ENCODE assay signal across 8 mouse cellular contexts in genomic region chr15:98628589-98629254, GRCm38 (mm10). TPM values are rescaled to one million over a fixed set of nuclear protein-coding genes. Genes with fewer than 3 reads are reported as not detected.
DNase-seq lines count a peak whose midpoint lies in the region; ATAC-seq lines count a peak whose summit lies in the region.

No protein-coding gene starts in this region.

- no peak overlapping the region for H3K9ac ChIP-seq in kidney, embryonic 15.5 days
- H3K9ac ChIP-seq in embryonic facial prominence, embryonic 12.5 days: peak overlapping the region; percentile 36; the same call in 1 of the 2 replicates
- peak overlapping the region; percentile 16; the same call in 1 of the 2 replicates for H3K9ac ChIP-seq in intestine, embryonic 14.5 days (ENCODE audit: low read length)
- H3K9ac ChIP-seq in neural tube, embryonic 11.5 days (ENCODE audit: low read length): peak overlapping the region; percentile 44

- H3K27ac ChIP-seq in kidney, embryonic 15.5 days: peak overlapping the region; percentile 19; the same call in 1 of the 2 replicates
- peak overlapping the region; percentile 2; the same call in 1 of the 2 replicates for H3K27ac ChIP-seq in embryonic facial prominence, embryonic 12.5 days
- no peak overlapping the region for H3K27ac ChIP-seq in intestine, embryonic 14.5 days (ENCODE audit: low read depth)
- peak overlapping the region; percentile 62 for H3K27ac ChIP-seq in neural tube, embryonic 11.5 days (ENCODE audit: low read depth, low read length)

- H3K36me3 ChIP-seq in kidney, embryonic 15.5 days: no peaks in the 10 kb centered on the region
- no peaks in the 10 kb centered on the region for H3K36me3 ChIP-seq in embryonic facial prominence, embryonic 12.5 days
- no peaks in the 10 kb centered on the region for H3K36me3 ChIP-seq in intestine, embryonic 14.5 days (ENCODE audit: control insufficient read depth, insufficient read depth, low read length)
- H3K36me3 ChIP-seq in neural tube, embryonic 11.5 days (ENCODE audit: control insufficient read depth, insufficient read depth, low read length): no peaks in the 10 kb centered on the region

- no peak; the same call in 1 of the 2 replicates for ATAC-seq in kidney, embryonic 15.5 days (replicated peaks; ENCODE audit: low FRiP score)
- no peak for ATAC-seq in embryonic facial prominence, embryonic 12.5 days (ENCODE audit: insufficient number of reproducible peaks, insufficient read depth, low FRiP score, low TSS enrichment)
- no peak for ATAC-seq in intestine, embryonic 14.5 days (replicated peaks; ENCODE audit: low FRiP score, low TSS enrichment, low read depth)
- no peak for ATAC-seq in neural tube, embryonic 11.5 days (ENCODE audit: insufficient read depth, low FRiP score, low TSS enrichment)

- WGBS in kidney, embryonic 15.5 days: 4% methylated on average over 20 of the region's 20 CpGs
- WGBS in embryonic facial prominence, embryonic 12.5 days: 13% methylated on average over 20 of the region's 20 CpGs
- 6% methylated on average over 20 of the region's 20 CpGs for WGBS in intestine, embryonic 14.5 days
- 7% methylated on average over 20 of the region's 20 CpGs for WGBS in neural tube, embryonic 11.5 days

- peak overlapping the region; percentile 16 for H3K4me3 ChIP-seq in kidney, embryonic 15.5 days (replicated peaks)
- H3K4me3 ChIP-seq in embryonic facial prominence, embryonic 12.5 days: peak overlapping the region; percentile 1; the same call in 1 of the 2 replicates
- H3K4me3 ChIP-seq in intestine, embryonic 14.5 days (ENCODE audit: low read depth, low read length): 0 out of 2 replicates have a peak overlapping the region, but pooled peaks have one; percentile 3
- H3K4me3 ChIP-seq in neural tube, embryonic 11.5 days (ENCODE audit: low read depth, low read length): peak overlapping the region; percentile 13; the same call in 1 of the 2 replicates

- H3K9me3 ChIP-seq in kidney, embryonic 15.5 days (replicated peaks): no peaks in the 10 kb centered on the region
- no peaks in the 10 kb centered on the region for H3K9me3 ChIP-seq in embryonic facial prominence, embryonic 12.5 days
- no peaks in the 10 kb centered on the region for H3K9me3 ChIP-seq in intestine, embryonic 14.5 days (ENCODE audit: control insufficient read depth, low read length)
- no peaks in the 10 kb centered on the region for H3K9me3 ChIP-seq in neural tube, embryonic 11.5 days (ENCODE audit: control insufficient read depth, low read length)

- H3K27me3 ChIP-seq in kidney, embryonic 15.5 days: peaks cover 38% of the 10 kb centered on the region
- H3K27me3 ChIP-seq in embryonic facial prominence, embryonic 12.5 days: peaks cover 35% of the 10 kb centered on the region
- H3K27me3 ChIP-seq in intestine, embryonic 14.5 days (replicated peaks; ENCODE audit: control insufficient read depth, insufficient read depth, low read length): peaks cover 6% of the 10 kb centered on the region; the same call in 1 of the 2 replicates
- peaks cover 27% of the 10 kb centered on the region for H3K27me3 ChIP-seq in neural tube, embryonic 11.5 days (ENCODE audit: control insufficient read depth, insufficient read depth, low read length)

- DNase-seq in kidney, postnatal 10 days: no peak
- peak; percentile 72 for DNase-seq in intestine, embryonic 14.5 days (ENCODE audit: low spot score)
- peak; percentile 71 for DNase-seq in neural tube, embryonic 11.5 days (ENCODE audit: low spot score)
- no peak for DNase-seq in yolk sac, embryonic 10.5 days (ENCODE audit: low spot score)
- no peak for DNase-seq in kidney, adult 11 months
- no peak for DNase-seq in frontal cortex, adult 2 months (ENCODE audit: extremely low spot score in 1 of 2, low spot score in 1 of 2)

- H3K4me1 ChIP-seq in kidney, embryonic 15.5 days: peaks cover 72% of the 10 kb centered on the region
- peaks cover 48% of the 10 kb centered on the region for H3K4me1 ChIP-seq in embryonic facial prominence, embryonic 12.5 days
- peaks cover 29% of the 10 kb centered on the region for H3K4me1 ChIP-seq in intestine, embryonic 14.5 days (replicated peaks; ENCODE audit: control insufficient read depth, insufficient read depth, low read length)
- H3K4me1 ChIP-seq in neural tube, embryonic 11.5 days (ENCODE audit: control insufficient read depth, insufficient read depth, low read length): peaks cover 29% of the 10 kb centered on the region

- peak overlapping the region; percentile 51 for H3K4me2 ChIP-seq in kidney, embryonic 15.5 days
- H3K4me2 ChIP-seq in embryonic facial prominence, embryonic 12.5 days (replicated peaks): peak overlapping the region; percentile 32
- peak overlapping the region; percentile 42 for H3K4me2 ChIP-seq in intestine, embryonic 14.5 days (ENCODE audit: low read length)
- H3K4me2 ChIP-seq in neural tube, embryonic 11.5 days (ENCODE audit: low read depth): peak overlapping the region; percentile 38

RNA-seq across cellular contexts. Expression of gene Cacnb3, which starts 1.9 kb away (rescaled TPM):
- 29.8 and 36.6 TPM in 2 replicates for polyA plus RNA-seq in kidney, embryonic 15.5 days (2015; fragmentation: Nextera tagmentation; extraction: Ambion mirVana)
- polyA plus RNA-seq in embryonic facial prominence, embryonic 12.5 days (2016; fragmentation: Nextera tagmentation; extraction: Ambion mirVana): 64.5 and 72.8 TPM in 2 replicates
- 31.5 and 34.8 TPM in 2 replicates for polyA plus RNA-seq in intestine, embryonic 14.5 days (2014; fragmentation: Nextera tagmentation; extraction: Ambion mirVana)
- polyA plus RNA-seq in neural tube, embryonic 11.5 days (2014; fragmentation: Nextera tagmentation; extraction: Ambion mirVana): 57.4 and 58.4 TPM in 2 replicates
- polyA plus RNA-seq in frontal cortex, adult 2 months (2012; rRNA removed): 377 and 417 TPM in 2 replicates

RNA-seq across cellular contexts. Expression of gene Adcy6, which starts 18.8 kb away (rescaled TPM):
- 23.6 and 25.4 TPM in 2 replicates for polyA plus RNA-seq in kidney, embryonic 15.5 days (2015; fragmentation: Nextera tagmentation; extraction: Ambion mirVana)
- polyA plus RNA-seq in embryonic facial prominence, embryonic 12.5 days (2016; fragmentation: Nextera tagmentation; extraction: Ambion mirVana): 18.7 and 22.2 TPM in 2 replicates
- 19.8 and 21.9 TPM in 2 replicates for polyA plus RNA-seq in intestine, embryonic 14.5 days (2014; fragmentation: Nextera tagmentation; extraction: Ambion mirVana)
- polyA plus RNA-seq in neural tube, embryonic 11.5 days (2014; fragmentation: Nextera tagmentation; extraction: Ambion mirVana): 11.4 and 12.7 TPM in 2 replicates
- 40.3 and 45.6 TPM in 2 replicates for polyA plus RNA-seq in frontal cortex, adult 2 months (2012; rRNA removed)

RNA-seq across cellular contexts. Expression of gene Ddx23, which starts 34.0 kb away (rescaled TPM):
- 23.1 and 23.7 TPM in 2 replicates for polyA plus RNA-seq in kidney, embryonic 15.5 days (2015; fragmentation: Nextera tagmentation; extraction: Ambion mirVana)
- polyA plus RNA-seq in embryonic facial prominence, embryonic 12.5 days (2016; fragmentation: Nextera tagmentation; extraction: Ambion mirVana): 28.8 and 29.8 TPM in 2 replicates
- polyA plus RNA-seq in intestine, embryonic 14.5 days (2014; fragmentation: Nextera tagmentation; extraction: Ambion mirVana): 27.1 TPM in 2 replicates
- polyA plus RNA-seq in neural tube, embryonic 11.5 days (2014; fragmentation: Nextera tagmentation; extraction: Ambion mirVana): 19.5 and 24.1 TPM in 2 replicates
- 56.2 and 63.3 TPM in 2 replicates for polyA plus RNA-seq in frontal cortex, adult 2 months (2012; rRNA removed)

RNA-seq across cellular contexts. Expression of gene Rnd1, which starts 48.5 kb away (rescaled TPM):
- 0.62 and 0.99 TPM in 2 replicates for polyA plus RNA-seq in kidney, embryonic 15.5 days (2015; fragmentation: Nextera tagmentation; extraction: Ambion mirVana)
- 0.57 and 0.91 TPM in 2 replicates for polyA plus RNA-seq in embryonic facial prominence, embryonic 12.5 days (2016; fragmentation: Nextera tagmentation; extraction: Ambion mirVana)
- polyA plus RNA-seq in intestine, embryonic 14.5 days (2014; fragmentation: Nextera tagmentation; extraction: Ambion mirVana): 0.83 and 1.0 TPM in 2 replicates
- 5.2 and 5.3 TPM in 2 replicates for polyA plus RNA-seq in neural tube, embryonic 11.5 days (2014; fragmentation: Nextera tagmentation; extraction: Ambion mirVana)
- 25.4 and 25.5 TPM in 2 replicates for polyA plus RNA-seq in frontal cortex, adult 2 months (2012; rRNA removed)

RNA-seq across cellular contexts. Expression of gene 4930415O20Rik, which starts 57.9 kb away (rescaled TPM):
- 0.76 TPM in 1 of 2 replicates, not detected in the other for polyA plus RNA-seq in kidney, embryonic 15.5 days (2015; fragmentation: Nextera tagmentation; extraction: Ambion mirVana)
- not detected in 2 replicates for polyA plus RNA-seq in embryonic facial prominence, embryonic 12.5 days (2016; fragmentation: Nextera tagmentation; extraction: Ambion mirVana)
- 0.35 and 0.59 TPM in 2 replicates for polyA plus RNA-seq in intestine, embryonic 14.5 days (2014; fragmentation: Nextera tagmentation; extraction: Ambion mirVana)
- not detected in 2 replicates for polyA plus RNA-seq in neural tube, embryonic 11.5 days (2014; fragmentation: Nextera tagmentation; extraction: Ambion mirVana)
- polyA plus RNA-seq in frontal cortex, adult 2 months (2012; rRNA removed): 0.34 TPM in 1 of 2 replicates, not detected in the other

Comparison
In these comparisons a context has a peak if more than half of its experiments do, and no peak if none do; other contexts are left out.
1. DNase-seq: peak in intestine, embryonic 14.5 days (single experiment) and neural tube, embryonic 11.5 days (single experiment); none in kidney, postnatal 10 days (single experiment), yolk sac, embryonic 10.5 days (single experiment), kidney, adult 11 months (single experiment) and frontal cortex, adult 2 months (0 of 2).
2. Peak in every context shown above with its lines, with median percentiles within 50 percentile points of each other: H3K4me2 ChIP-seq and H3K4me3 ChIP-seq.